Mouse (Mus musculus): ENCODE measurements around the gene Gm20388.

Gene Gm20388

GRCm38 (mm10) chr8:122030965-122031364, 2120.3 kb downstream of the Gm20388 start:
- DNase-seq (ENCODE audit: low spot score in 2 of 2), result no peak

GRCm38 (mm10) chr8:122032741-122033140, 2122.1 kb downstream of the Gm20388 start:
- no peak for DNase-seq (ENCODE audit: low spot score in 2 of 2)

DNA sequence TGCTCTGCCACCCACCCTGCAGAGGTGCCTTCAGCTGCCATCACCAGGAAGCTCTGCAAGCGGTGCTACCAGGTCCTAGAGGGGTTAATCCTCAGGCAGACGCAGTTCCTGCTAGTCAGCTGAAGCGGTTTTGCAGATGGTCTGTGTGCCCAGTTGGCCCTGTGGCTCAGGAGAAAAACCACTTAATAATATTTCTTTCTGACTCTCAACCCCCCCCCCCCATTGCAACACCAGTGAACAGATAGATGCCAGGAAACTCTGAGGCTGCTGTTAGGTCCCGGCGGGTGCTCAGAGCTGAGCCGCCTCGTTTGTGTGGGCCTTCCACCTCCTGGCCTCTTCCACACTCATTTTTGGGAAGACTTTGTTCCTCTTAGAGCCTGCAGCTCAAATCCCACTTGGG, 2124.9 kb downstream of the Gm20388 start:
- no peak for DNase-seq (ENCODE audit: low spot score in 2 of 2)

GRCm38 (mm10) chr8:122036325-122036724, 2125.7 kb downstream of the Gm20388 start:
- no peak for DNase-seq (ENCODE audit: low spot score in 2 of 2)

DNA sequence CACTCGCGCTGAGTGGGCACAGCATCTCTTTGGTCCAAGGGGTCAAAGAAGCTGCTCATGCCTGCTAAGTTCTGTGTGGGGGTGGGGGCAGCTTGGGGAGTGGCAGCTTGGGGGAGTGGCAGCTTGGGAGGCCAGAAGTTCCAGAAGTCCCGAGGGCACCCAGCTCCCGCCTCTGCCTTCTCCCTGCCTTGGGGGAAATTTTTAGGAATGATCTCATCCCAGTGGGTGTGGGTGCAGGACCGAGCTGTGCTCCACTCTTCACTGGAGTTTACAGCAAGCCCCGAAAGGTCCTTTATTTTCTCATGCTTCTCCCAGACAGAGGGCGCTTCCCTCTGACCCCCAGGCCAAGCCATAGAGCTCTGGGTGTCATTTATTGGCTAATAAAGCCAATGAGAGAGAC, 2126.6 kb downstream of the Gm20388 start:
- DNase-seq (ENCODE audit: low spot score in 2 of 2), result no peak

DNA sequence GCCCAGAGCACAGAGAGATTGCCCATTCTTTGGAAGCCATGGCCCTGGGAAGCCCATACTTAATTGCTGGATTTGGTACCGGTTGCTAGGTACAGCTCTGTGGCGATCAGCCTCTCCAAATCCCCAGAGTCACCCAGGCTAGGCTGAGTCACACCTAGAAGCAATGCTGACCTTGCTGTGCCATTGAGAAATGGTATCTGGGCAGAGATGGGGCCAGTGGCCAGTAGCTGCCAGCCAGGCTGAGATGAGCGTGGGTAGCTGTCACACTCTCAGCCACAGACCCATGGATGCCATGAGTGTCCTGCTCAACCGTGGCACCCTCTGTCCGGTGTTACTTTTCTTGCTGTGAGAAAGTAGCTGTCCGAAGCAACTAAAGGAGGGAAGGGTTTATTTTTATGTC, 2127.4 kb downstream of the Gm20388 start:
- no peak for DNase-seq (ENCODE audit: low spot score in 2 of 2)

GRCm38 (mm10) chr8:122039452-122039851, 2128.8 kb downstream of the Gm20388 start:
- DNase-seq (ENCODE audit: low spot score in 2 of 2), result no peak

GRCm38 (mm10) chr8:122047206-122047870, 2136.7 kb downstream of the Gm20388 start:
- no peak for DNase-seq (ENCODE audit: low spot score in 2 of 2)

- DNase-seq (ENCODE audit: low spot score in 2 of 2), result no peak
These were observed 2138.6 kb downstream of the Gm20388 start for GRCm38 (mm10) chr8:122049266-122049665.

GRCm38 (mm10) chr8:122049923-122050322, 2139.3 kb downstream of the Gm20388 start:
- no peak for DNase-seq (ENCODE audit: low spot score in 2 of 2)

- DNase-seq (ENCODE audit: low spot score in 2 of 2), result no peak
These were observed 2140.0 kb downstream of the Gm20388 start for GRCm38 (mm10) chr8:122050620-122051019.

DNA sequence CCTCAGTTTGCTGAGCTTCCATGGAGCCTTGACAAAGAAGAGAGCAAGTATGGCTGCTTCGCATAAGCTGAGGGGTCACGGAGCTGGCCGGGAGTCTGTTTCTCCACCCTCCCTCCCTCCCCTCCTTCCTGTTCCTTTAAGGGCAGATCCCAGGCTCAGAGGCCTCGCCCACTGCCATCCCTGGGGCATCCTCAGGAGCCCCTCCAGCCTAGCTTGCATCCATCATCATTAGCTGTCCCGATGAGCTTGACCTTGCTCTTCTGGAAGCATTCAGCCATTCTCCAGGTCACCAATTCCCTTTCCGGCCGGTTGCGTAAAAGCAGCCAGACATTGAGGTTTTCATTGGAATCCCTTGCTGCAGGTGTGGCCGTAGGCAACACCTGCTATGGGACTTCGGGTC, 2144.7 kb downstream of the Gm20388 start:
- DNase-seq (ENCODE audit: low spot score in 2 of 2), result no peak

- no peak for DNase-seq (ENCODE audit: low spot score in 2 of 2)
These were observed 2145.5 kb downstream of the Gm20388 start for GRCm38 (mm10) chr8:122056113-122056512.

GRCm38 (mm10) chr8:122056882-122057281, 2146.2 kb downstream of the Gm20388 start:
- no peak for DNase-seq (ENCODE audit: low spot score in 2 of 2)

DNA sequence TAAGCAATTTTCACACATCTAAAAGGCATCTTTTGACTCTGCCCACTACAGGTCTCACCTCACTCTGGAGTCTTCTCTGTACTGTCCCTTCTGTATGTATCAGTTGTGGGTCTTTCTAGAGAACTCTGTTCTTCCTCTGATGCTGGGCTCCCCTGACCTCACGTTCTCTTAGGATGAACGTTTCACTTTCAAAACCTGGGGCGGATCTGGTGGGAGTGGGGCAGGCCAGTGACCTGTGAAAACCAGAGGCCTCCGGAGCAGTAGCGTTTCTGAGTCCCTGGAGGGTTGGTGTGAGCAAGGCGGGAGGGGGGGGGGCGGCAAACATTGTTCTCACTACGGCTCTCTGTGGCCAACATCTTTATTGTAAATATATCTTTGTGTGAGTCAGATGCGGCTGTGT, 2147.9 kb downstream of the Gm20388 start:
- no peak for DNase-seq (ENCODE audit: low spot score in 2 of 2)

DNA sequence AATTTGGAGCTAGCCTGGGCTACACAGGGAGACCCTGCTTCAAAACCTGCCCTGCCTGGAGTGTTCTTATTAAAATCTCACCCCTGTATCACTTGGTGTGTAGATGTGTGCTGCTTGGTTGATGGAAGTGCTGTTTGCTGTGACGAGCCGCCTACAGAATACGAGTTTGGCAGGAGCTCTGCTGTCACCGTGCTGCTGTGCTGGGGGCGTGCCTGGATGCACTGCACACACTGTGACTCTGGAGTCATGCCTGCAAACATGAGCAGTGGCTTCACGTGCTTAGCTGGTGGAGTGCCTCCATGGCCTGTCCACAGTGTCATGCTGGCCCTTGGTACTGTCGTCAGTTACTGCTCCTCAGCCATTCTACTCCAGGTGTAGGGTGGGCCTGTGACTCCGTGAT, 2148.3 kb downstream of the Gm20388 start:
- no peak for DNase-seq (ENCODE audit: low spot score in 2 of 2)

GRCm38 (mm10) chr8:122062508-122063223, 2152.0 kb downstream of the Gm20388 start:
- DNase-seq (ENCODE audit: low spot score in 2 of 2), result no peak

- DNase-seq (ENCODE audit: low spot score in 2 of 2), result no peak
These were observed 2153.7 kb downstream of the Gm20388 start for GRCm38 (mm10) chr8:122064353-122064752.

DNA sequence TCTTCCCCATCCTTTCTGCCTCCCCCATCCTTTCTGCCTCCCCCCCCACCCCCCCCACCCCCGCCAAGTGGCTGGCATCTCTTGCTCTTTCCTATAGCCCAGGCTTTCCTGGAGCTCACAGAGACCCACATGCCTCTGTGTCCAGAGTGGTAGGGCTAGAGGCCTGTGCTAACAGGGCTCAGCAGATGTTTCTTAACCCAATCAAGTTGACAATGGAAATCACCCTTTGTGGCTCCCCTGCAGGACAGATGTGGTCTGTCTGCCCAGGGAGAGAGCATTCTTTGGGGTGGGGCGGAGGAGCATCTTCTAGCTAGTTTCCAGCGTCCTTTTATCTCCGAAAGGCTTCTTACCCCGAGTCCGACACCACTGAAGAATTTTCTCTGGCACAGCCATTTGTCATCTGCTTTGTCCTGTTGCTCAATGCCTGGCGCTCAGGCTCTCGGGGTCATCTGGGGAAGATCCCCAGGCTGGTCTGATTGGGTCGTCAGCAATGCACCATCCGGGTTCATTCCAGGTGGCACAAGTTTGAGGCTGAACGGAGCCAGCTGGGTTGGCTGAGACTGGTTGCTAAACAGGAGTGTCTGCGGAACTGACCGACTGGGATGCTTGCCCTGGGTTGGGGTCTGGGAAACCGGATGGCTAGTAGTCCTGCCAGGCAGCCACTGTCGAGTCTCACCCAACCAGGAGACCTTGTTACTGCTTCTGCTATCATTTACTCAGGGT, 2157.3 kb downstream of the Gm20388 start:
- no peak for DNase-seq (ENCODE audit: low spot score in 2 of 2)

DNA sequence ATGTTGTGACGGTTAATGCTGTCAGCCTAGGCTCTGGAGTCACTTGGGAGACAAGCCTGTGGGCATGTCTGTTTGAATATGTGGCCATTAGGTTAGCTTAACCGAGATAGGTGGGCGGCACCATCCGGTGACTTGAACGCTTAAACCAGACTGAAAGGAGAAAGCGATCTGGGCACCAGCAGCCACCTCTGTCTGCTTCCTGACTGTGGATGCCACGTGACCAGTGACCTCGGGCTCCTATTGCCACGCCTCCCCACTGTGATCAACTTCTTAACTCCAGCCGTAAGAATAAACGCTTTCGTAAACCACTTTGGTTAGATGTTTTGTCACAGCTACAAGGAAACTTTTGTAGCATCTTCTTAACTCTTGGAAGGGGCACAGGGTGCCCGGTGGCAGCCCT, 2158.0 kb downstream of the Gm20388 start:
- DNase-seq (ENCODE audit: low spot score in 2 of 2), result no peak

- no peak for DNase-seq (ENCODE audit: low spot score in 2 of 2)
These were observed 2158.6 kb downstream of the Gm20388 start for GRCm38 (mm10) chr8:122069281-122069680.

DNA sequence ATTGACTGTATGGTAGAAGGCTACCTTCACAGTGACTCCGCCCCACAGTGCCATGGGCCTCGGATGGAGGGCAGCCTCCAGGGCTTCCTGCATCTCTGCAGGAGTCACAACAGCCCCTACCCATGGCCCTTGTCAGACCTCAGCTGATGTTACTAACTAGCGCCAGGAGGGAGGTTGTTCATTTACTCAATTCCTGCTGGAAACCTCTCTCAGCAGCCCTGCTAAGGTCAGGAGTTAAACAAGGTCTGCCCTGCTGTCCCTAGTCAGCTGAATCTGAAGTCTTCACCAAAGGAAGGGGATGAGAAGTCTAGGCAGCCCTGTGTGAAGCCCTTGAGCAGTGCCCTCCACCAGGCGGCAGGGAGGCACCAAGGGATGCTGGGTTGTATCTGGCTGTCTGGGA, 2160.6 kb downstream of the Gm20388 start:
- no peak for DNase-seq (ENCODE audit: low spot score in 2 of 2)

GRCm38 (mm10) chr8:122073964-122074363, 2163.3 kb downstream of the Gm20388 start:
- no peak for DNase-seq (ENCODE audit: low spot score in 2 of 2)
